Mouse (Mus musculus) urinary bladder, postnatal 4 days (tissue): ENCODE measurements around the gene Grm1.

Experiments used
- DNase-seq, 2 experiments: peaks; one replicate each; pipeline ENCODE4 v3.0.0; 2021 to 2022; ENCODE audit warnings: low spot score in 2 of 2

The Grm1 gene

DNA sequence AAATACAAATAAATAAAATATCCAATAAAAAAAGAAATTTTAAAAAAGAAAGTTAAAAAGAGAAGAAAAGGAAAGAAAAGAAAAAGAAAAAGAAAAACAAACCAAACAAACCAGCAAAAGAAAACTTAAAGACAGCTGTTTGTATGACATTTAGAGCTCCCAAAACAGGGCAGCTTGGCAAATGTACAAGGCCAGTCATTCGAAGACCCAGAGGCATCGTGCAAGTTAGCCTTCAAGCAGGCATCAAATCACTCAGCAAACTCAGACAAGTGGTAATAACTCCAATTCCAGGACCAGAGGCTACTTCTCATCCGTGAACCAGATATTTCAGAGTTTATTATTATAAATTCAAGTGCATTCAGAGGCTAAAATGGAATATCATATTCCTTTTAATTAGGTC, 355.7 kb downstream of the Grm1 start:
- no peak for DNase-seq

DNA sequence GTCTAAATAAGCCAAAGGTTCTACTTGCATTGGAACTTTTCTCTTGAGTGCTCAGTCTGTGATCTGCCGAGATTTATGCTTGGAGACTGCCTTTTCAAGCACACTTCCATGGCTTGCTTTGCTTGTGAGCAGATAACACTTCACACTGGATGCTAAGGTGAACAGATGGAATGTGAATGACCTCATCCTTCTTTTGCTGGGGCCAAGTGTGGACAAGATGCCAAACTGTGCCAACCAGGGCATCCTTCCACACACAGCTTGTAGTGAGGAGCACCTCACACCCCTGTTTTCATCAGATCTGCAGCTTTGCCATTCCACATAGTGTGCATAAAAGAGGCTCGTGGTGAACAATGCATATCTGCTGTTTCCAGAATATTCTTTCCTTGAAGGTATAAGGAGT, 371.3 kb downstream of the Grm1 start:
- DNase-seq, result no peak

DNA sequence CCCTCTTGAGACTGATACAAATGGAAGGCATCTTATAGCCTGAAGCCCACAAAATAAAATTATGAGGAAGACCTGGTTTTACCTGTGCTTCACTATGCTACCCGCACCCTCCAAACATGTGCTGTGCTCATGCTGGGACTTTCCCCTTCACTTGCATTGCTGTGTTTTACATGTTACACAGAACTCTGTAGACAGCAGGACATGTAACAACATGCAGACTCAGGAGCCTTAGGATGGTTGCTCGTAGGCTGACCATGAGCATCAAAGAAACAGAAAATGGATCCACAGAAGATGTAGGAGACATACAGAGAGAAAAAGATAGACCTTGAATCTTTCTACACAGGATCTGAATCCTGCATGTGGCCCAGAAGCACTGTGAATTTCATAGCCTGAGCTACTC, 371.8 kb downstream of the Grm1 start:
- DNase-seq, result no peak

DNA sequence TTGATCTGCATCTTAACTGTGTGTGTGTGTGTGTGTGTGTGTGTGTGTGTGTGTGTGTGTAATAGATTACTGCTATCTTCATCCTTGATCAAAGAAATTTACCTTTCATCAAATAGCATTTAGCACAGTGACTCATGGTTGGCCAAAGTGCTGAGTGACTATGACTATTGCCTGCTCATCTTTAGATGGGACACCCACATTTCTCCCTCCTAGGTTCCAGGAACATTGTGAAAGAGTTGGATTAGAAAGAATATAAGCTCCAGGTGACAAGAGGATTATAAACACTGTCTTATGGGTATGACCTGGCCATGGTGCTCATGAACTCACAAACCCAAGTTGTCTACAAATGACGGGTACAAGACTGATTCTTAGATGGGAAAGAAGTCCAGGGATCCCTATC, 374.1 kb downstream of the Grm1 start:
- no peak for DNase-seq

DNA sequence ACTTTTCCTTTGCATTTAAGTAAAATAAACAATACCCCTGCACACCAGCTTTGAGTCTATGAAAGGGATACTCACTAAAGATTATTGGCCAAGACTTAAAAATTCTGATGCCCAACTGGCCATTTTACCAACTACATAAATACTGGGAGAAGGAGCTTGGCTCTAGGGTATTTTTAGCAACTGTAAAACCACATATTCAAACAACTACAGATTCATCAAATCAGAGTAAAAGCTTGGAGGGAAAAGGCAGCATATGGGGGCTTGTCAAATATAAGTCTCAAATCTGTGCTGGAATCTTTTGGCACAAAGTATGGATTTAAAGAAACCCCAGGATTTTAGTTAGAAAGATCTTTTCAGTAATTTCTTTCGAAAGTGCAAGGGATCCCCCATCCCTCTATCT, 380.8 kb downstream of the Grm1 start:
- DNase-seq, result no peak

DNA sequence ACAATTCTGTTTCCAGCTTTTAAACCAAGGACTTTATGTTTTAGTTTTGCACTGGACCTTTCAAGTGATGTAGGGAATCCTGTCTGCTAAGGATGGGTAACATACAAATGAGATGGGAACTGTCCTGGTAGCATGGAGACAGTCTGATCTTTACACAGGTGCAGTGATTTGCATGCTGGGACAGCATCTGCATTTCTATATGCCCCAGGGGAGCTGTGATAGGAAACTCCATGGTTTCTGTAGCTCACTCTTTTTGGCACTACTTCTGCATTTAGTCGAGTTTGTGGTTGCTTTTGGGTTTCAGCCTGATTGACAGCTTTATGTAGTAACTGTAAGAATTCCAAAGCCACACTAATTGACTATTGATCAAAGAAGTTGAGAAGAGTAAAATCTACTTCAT, 381.3 kb downstream of the Grm1 start:
- no peak for DNase-seq

DNA sequence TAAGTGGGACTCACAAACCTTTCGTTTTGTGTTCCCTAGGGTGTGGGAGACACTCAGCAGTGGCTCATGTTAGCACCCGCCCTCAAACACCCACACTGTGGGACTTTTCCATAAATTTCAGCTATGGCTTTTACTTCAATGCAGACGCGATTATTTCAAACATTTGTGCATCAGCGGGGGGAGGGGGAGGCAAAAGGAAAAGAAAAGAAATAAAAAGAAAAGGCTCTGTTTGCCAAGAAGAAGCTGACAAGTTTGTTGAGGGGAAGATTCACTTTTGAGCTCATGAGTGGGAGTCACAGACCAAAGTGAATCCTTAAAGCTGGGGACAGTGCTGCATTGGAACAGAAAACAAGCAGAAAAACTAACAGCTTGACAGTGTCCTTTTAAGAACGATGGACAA, 384.7 kb downstream of the Grm1 start:
- DNase-seq, result no peak

DNA sequence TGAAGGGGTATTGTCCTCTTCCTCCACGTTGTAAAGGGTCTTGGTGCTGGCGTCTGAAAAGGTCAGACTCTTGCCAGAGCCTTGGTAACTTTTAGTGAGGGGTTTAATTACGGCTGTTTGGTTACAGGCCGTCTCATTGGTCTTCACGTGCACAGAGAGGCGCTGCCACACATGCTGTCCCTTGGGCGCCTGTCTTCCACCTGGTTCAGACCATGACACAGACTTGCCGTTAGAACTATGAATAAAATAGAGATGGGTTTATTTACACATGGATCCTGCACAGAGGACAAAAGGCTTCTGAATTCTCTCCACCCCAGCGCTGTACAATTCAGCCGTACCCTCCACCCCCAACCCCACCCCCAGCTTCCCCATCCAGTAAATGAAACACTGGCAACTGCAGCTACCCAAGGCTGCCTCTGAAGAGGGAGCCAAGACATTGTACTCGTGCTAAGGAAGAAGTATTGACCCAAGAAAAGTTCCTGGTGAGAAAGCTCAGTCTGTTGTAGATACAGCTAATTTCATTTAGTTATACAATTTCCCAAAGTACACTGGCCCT, 392.4 kb downstream of the Grm1 start:
- DNase-seq, result no peak

DNA sequence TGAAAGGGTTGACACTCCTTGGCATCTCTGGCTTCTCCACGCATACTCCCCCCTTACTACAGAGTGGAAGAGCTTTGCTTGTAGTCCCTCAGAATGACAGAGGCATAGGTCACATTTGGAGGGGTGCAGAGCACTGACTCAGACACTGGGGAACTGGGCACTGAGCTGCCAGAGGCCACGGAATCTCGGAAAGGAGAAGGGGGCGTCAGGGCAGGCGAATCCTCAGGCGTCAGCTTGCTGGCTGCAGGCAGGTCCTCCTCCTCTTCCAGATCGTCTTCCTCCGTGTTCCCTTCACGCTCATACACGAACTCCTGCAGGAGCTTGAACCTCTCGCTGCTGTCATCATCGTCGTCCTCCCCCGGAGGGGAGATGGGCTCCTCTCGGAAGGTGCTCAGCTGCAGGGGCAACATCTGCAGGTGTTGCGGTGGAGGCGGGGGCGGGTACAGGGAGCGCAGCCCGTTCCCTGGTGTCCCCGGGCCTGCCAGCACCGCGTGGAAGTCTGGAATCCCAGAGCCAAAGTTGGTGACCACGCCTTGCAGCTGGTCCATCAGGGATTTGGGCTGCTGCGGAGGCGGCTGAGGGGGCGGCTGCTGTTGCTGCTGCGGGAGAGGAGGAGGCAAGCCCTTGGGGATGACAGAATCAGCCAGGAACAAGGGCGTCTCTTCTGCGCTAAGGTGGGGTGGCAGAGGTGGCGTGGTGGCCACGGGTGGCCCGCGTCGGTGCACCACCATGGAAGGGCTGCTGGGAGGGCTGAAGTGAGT, 393.1 kb downstream of the Grm1 start:
- DNase-seq, result peak in 1 of 2 experiments; percentile 60

DNA sequence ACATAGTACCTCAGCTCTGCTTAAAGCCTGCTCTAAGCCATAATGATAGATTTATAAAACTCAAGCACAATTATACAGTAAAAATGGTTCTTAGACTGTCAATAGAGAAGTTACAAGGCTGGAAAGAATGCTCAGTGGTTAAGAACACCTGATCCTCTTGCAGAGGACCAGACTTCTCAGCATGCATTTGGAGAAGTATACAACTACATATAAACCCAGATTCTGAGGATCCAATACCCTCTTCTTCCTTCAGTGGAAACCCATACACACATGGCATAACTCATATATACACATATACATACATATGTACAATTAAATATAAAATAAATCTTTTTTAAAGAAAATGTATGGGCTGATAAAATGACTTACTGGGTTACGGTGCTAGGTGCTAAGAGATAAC, 401.1 kb downstream of the Grm1 start, which contains the start of gene Gm10944:
Gene Gm10944, plus strand, starts transcription at position 301 of the 400 bp plus-strand sequence.
- no peak for DNase-seq

DNA sequence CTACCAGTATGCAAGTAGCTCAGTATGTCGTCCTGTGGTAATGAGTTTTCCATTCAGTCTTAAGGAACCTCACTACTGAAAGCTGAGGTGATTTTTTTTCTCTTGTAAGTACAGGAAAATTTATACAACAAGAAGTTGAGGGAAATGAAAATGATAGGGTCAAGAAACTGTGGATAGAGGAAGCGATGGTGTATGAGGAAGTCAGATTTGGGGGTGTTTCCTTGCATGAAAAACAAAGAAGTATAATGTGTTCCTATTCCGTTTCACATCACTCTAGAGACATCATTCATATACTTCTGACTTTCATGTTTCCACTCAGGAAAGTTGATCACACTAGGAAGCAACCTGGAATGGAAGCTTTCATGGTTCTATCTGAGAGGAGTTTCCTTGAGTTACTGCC, 422.2 kb downstream of the Grm1 start:
- DNase-seq, result no peak

DNA sequence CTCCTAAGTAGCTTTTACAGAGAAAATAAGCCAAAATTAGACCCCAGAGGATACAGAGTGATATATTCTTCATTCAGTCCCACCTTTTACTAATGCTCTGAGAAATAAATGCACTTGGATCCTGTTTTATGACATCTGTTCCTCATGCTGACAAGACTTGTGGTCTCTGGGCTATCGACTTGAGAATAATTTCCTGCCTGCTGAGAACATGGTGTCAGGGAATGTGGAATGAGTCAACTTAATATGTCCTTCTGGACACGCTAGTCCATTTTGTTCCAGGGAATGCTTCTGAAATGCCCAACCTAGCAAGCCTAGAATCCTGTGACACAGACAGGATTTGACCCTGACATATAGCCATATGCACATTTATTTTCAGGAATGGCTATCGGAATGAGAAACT, 423.0 kb downstream of the Grm1 start:
- no peak for DNase-seq

DNA sequence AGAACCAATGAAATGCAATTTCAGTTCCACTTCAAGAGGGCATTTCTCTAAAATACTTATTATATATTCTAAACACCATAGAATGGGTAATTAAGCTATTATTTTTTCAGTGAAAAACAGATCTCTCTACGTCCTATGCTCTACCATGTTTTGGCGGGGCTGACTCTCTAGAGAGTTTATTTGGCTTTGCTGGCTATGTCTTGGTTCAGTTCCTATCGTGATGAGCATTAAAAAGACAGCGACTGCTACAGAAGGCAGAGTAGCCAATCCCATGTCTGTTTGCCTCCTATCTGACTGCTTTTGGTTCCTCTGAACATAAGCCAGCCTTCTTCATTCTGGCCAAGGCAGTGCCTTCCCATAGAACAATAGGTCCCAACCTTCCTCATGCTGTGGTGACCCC, 425.5 kb downstream of the Grm1 start:
- no peak for DNase-seq

DNA sequence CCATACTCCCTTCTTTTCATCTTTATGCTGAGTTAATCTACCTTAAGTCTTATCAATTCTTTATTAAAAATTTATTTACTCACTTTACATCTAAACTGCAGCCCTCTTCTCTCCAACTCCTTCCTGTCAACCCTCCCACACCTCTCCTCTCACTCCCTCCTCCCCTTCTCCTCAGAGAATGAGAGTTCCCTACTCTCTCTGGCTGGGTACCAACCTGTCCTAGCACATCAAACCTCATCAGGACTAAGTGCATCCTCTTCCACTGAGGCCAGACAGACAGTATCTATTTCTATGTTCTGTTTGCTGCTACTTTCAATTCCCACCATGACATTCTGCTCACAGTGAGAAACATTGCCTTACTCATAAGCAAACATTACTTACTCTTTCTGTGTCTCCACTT, 426.2 kb downstream of the Grm1 start:
- DNase-seq, result no peak
